Mouse (Mus musculus) myocyte (in vitro differentiated cells): ENCODE measurements around the gene Olfr729. TPM values are rescaled to one million over a fixed set of nuclear protein-coding genes. Genes with fewer than 3 reads are reported as not detected.

ENCODE experiments used
- H3K27me3 ChIP-seq: one replicate; pipeline ENCODE4 v1.6.1; 2011; ENCODE audit not compliant: control insufficient read depth, insufficient read depth, insufficient read length
- H3K36me3 ChIP-seq: one replicate; pipeline ENCODE4 v1.6.1; 2011; ENCODE audit not compliant: control insufficient read depth, insufficient read depth
- H3K4me2 ChIP-seq: one replicate; pipeline ENCODE4 v1.6.1; 2011; ENCODE audit warnings: low read depth, control low read depth
- H3K4me3 ChIP-seq: one replicate; pipeline ENCODE4 v1.5.1; 2011; ENCODE audit warnings: mild to moderate bottlenecking, control low read depth, moderate library complexity
- H3K79me2 ChIP-seq: one replicate; pipeline ENCODE4 v1.6.1; 2011; ENCODE audit not compliant: control insufficient read depth, insufficient read depth
- H3ac ChIP-seq: one replicate; pipeline ENCODE4 v1.6.1; 2011; ENCODE audit not compliant: control insufficient read depth, insufficient read length
- CEBPB ChIP-seq: IDR thresholded peaks from 2 replicates; pipeline ENCODE4 v1.6.1; 2011; ENCODE audit warnings: mild to moderate bottlenecking, moderate library complexity; ENCODE audit not compliant: poor library complexity, insufficient read depth, severe bottlenecking
- E2F4 ChIP-seq: IDR thresholded peaks from one replicate; pipeline ENCODE4 v1.6.1; 2011; ENCODE audit warnings: mild to moderate bottlenecking, control low read depth, moderate library complexity; ENCODE audit not compliant: insufficient read depth
- MAX ChIP-seq: IDR thresholded peaks from one replicate; pipeline ENCODE4 v1.6.1; 2011; ENCODE audit warnings: low read depth, mild to moderate bottlenecking, control low read depth
- MYOD1 ChIP-seq, 3 experiments: IDR thresholded peaks; one replicate each; pipeline ENCODE4 v1.6.1; 2011; ENCODE audit warnings: control low read depth in 2 of 3, low read depth in 2 of 3, mild to moderate bottlenecking in 2 of 3, moderate library complexity in 1 of 3; ENCODE audit not compliant: insufficient read length in 2 of 3, control insufficient read depth in 1 of 3
- MYOG ChIP-seq, 3 experiments: IDR thresholded peaks; one replicate each; pipeline ENCODE4 v1.6.1; 2011; ENCODE audit warnings: control low read depth in 2 of 3, low read depth in 2 of 3, mild to moderate bottlenecking in 2 of 3; ENCODE audit not compliant: insufficient read length in 2 of 3, control insufficient read depth in 1 of 3, insufficient read depth in 1 of 3
- POLR2A ChIP-seq: IDR thresholded peaks from one replicate; pipeline ENCODE4 v1.6.1; 2011; ENCODE audit warnings: low read depth, mild to moderate bottlenecking, control low read depth, moderate library complexity; ENCODE audit not compliant: insufficient read length
- POLR2AphosphoS2 ChIP-seq: IDR thresholded peaks from one replicate; pipeline ENCODE4 v1.6.1; 2011; ENCODE audit warnings: low read depth, control low read depth; ENCODE audit not compliant: insufficient read length
- REST ChIP-seq: IDR thresholded peaks from one replicate; pipeline ENCODE4 v1.6.1; 2011; ENCODE audit warnings: mild to moderate bottlenecking, control low read depth, moderate library complexity; ENCODE audit not compliant: insufficient read depth, insufficient read length
- SRF ChIP-seq: IDR thresholded peaks from one replicate; pipeline ENCODE4 v1.6.1; 2011; ENCODE audit warnings: low read depth; ENCODE audit not compliant: control insufficient read depth, insufficient read length
- TCF12 ChIP-seq: IDR thresholded peaks from one replicate; pipeline ENCODE4 v1.6.1; 2011; ENCODE audit warnings: mild to moderate bottlenecking, control low read depth; ENCODE audit not compliant: poor library complexity, insufficient read depth, severe bottlenecking
- TCF3 ChIP-seq: IDR thresholded peaks from one replicate; pipeline ENCODE4 v1.6.1; 2011; ENCODE audit warnings: low read depth, control low read depth; ENCODE audit not compliant: insufficient read length
- USF1 ChIP-seq: IDR thresholded peaks from one replicate; pipeline ENCODE4 v1.6.1; 2011; ENCODE audit warnings: low read depth, mild to moderate bottlenecking, control low read depth, moderate library complexity
- polyA plus RNA-seq: library from polyadenylated mRNA; unstranded; fragments of >200 nt; fragmentation: generic; extraction: Trizol; gene quantifications from one replicate; pipeline ENCODE4 v1.2.1, GENCODE M21; 2012; ENCODE audit warnings: missing spikeins

The Olfr729 gene
- not detected for polyA plus RNA-seq

DNA sequence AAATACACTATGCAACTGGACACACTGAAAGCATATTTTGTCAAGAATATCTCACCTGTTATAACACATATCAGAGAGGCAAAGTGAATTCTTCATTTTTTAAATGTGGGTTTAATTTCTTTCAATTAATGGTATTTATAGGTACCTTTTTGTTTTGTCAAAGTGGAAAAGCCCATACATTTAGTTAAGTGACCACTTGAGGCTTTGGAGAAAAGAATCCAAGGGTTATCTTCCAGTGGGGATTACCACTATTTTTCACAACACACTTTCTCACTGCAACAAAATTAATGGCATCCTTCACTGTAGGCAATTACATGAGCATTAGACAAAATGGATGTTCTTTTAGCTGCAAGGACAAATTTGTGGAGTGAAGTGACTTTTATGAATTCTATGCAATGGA is at the start of gene Olfr729:
Olfr729 (minus strand) TSS at position 101 of the 400 bp plus-strand sequence.
- no peaks in the 10 kb centered on the region for H3K36me3 ChIP-seq
- no peak within 1 kb of the TSS for H3K4me3 ChIP-seq
- no peaks in the 10 kb centered on the region for H3K79me2 ChIP-seq
- no peaks in the 10 kb centered on the region for H3K27me3 ChIP-seq
- TF ChIP-seq USF1 (no peak), CEBPB (no peak), POLR2AphosphoS2 (no peak), POLR2A (no peak), MYOG (IDR thresholded peaks at IDR 0.05; ENCODE audit: control insufficient read depth in 1 of 3, insufficient read depth in 1 of 3, insufficient read length in 2 of 3, low read depth in 2 of 3) (no peak), MAX (no peak), MYOD1 (IDR thresholded peaks at IDR 0.05; ENCODE audit: control insufficient read depth in 1 of 3, insufficient read length in 2 of 3, low read depth in 2 of 3) (no peak), E2F4 (no peak), TCF12 (no peak), SRF (no peak), REST (no peak), TCF3 (no peak)
- no peak within 1 kb of the TSS for H3K4me2 ChIP-seq
- no peak within 1 kb of the TSS for H3ac ChIP-seq

DNA sequence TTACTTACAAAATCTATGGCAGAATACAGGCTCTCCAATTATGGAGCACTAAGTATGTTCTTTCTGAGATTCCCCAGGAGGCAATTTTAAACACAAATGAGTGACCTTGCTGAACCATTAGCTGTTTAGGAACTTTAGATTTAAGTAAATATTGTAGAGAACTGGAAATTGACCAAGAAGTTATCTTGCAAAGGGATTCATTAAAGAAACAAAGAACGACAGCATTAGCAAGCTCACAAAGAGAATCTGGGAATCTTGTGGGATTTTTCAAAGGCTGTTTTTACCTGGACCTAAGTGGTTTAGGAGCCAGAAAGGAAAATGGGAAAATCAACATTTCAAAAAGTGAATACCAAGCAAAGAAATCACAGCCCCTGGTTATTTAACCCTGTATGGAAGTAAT is 35.4 kb upstream of the Olfr729 start, which contains the start of gene Olfr730:
Olfr730 (minus strand) TSS at position 101 of the 400 bp plus-strand sequence.
- Histone ChIP-seq H3K36me3 (no peaks in the 10 kb centered on the region), H3K27me3 (no peaks in the 10 kb centered on the region), H3ac (no peak within 1 kb of the TSS), H3K4me3 (no peak within 1 kb of the TSS), H3K79me2 (no peaks in the 10 kb centered on the region), H3K4me2 (no peak within 1 kb of the TSS)
- TF ChIP-seq MYOD1 (IDR thresholded peaks at IDR 0.05; ENCODE audit: control insufficient read depth in 1 of 3, insufficient read length in 2 of 3, low read depth in 2 of 3) (no peak), POLR2AphosphoS2 (no peak)

DNA sequence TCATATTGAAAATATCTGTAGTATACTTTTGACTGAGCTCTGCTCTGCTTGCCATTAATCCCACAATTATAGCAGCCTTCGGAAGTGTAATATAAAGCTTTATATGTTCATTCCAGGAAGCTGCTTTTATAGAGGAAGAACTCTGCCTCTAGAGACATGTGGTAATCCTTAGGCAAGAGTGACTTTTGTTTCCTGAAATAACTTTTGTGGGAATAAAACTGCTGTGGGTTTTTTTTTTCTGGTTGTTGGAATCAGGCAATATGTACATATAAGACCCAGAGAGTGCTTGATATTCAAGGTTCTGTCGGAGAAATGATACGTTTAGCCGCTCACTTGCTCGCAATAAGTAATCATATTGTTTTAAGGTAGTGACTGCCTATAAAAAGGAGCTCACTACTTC is 10.1 kb downstream of the Olfr729 start, which contains the start of gene Olfr728:
Olfr728 (minus strand) TSS at position 101 of the 400 bp plus-strand sequence.
- H3K36me3 ChIP-seq: no peaks in the 10 kb centered on the region
- no peaks in the 10 kb centered on the region for H3K27me3 ChIP-seq
- no peaks in the 10 kb centered on the region for H3K79me2 ChIP-seq
- H3ac ChIP-seq: no peak within 1 kb of the TSS
- H3K4me3 ChIP-seq: no peak within 1 kb of the TSS
- TF ChIP-seq USF1: no peak
- no peak for TF ChIP-seq TCF3
- TF ChIP-seq CEBPB: no peak
- no peak for TF ChIP-seq TCF12
- no peak for TF ChIP-seq POLR2A
- TF ChIP-seq SRF: no peak
- no peak for TF ChIP-seq MYOG (IDR thresholded peaks at IDR 0.05; ENCODE audit: control insufficient read depth in 1 of 3, insufficient read depth in 1 of 3, insufficient read length in 2 of 3, low read depth in 2 of 3)
- no peak for TF ChIP-seq REST
- no peak for TF ChIP-seq MYOD1 (IDR thresholded peaks at IDR 0.05; ENCODE audit: control insufficient read depth in 1 of 3, insufficient read length in 2 of 3, low read depth in 2 of 3)
- no peak for TF ChIP-seq POLR2AphosphoS2
- no peak for TF ChIP-seq MAX
- H3K4me2 ChIP-seq: no peak within 1 kb of the TSS

DNA sequence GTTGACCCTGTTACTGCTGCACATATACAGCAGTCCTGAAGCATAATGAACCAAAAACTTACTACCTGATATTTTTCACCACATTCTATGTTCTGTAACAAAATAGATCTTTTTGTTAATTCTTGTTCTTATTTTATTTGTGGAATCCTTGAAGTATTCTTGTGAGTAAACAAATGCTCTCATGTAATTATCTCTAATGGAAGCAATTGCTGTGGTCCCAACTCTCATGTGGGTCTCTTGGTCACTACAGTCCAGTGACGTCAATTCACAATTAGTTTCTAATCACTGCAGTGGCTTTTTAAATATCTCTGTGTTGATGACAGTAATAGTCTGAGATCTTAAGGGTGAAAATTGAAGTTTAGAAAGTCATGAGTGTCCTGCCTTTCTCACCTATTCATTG is 29.8 kb downstream of the Olfr729 start, which contains the start of gene Olfr727:
Olfr727 (plus strand) TSS at position 301 of the 400 bp plus-strand sequence.
- Histone ChIP-seq H3K27me3 (no peaks in the 10 kb centered on the region), H3K4me3 (no peak within 1 kb of the TSS), H3K79me2 (no peaks in the 10 kb centered on the region), H3K4me2 (no peak within 1 kb of the TSS), H3ac (no peak within 1 kb of the TSS), H3K36me3 (no peaks in the 10 kb centered on the region)
- no peak for TF ChIP-seq MYOD1 (IDR thresholded peaks at IDR 0.05; ENCODE audit: control insufficient read depth in 1 of 3, insufficient read length in 2 of 3, low read depth in 2 of 3)
- no peak for TF ChIP-seq POLR2A
- no peak for TF ChIP-seq MAX
- no peak for TF ChIP-seq MYOG (IDR thresholded peaks at IDR 0.05; ENCODE audit: control insufficient read depth in 1 of 3, insufficient read depth in 1 of 3, insufficient read length in 2 of 3, low read depth in 2 of 3)
- TF ChIP-seq E2F4: no peak
- no peak for TF ChIP-seq TCF3
- no peak for TF ChIP-seq TCF12
- no peak for TF ChIP-seq CEBPB
- no peak for TF ChIP-seq SRF

Other genes starting within 250 kb of the Olfr729 start
- gene Olfr723, start 221.1 kb downstream of the Olfr729 start, polyA plus RNA-seq: not detected
- gene Olfr724, start 189.6 kb downstream of the Olfr729 start, polyA plus RNA-seq: not detected
- not detected for gene Olfr725, start 112.5 kb downstream of the Olfr729 start, polyA plus RNA-seq
- not detected for gene Olfr726, start 62.0 kb downstream of the Olfr729 start, polyA plus RNA-seq
- gene Olfr727, start 29.7 kb downstream of the Olfr729 start, polyA plus RNA-seq: not detected
- gene Olfr728, start 10.2 kb downstream of the Olfr729 start, polyA plus RNA-seq: not detected
- not detected for gene Olfr730, start 35.3 kb upstream of the Olfr729 start, polyA plus RNA-seq
- not detected for gene Olfr731, start 89.0 kb upstream of the Olfr729 start, polyA plus RNA-seq
- gene Olfr732, start 131.3 kb upstream of the Olfr729 start, polyA plus RNA-seq: not detected
- gene Olfr733, start 148.6 kb upstream of the Olfr729 start, polyA plus RNA-seq: not detected
- gene Olfr734, start 173.9 kb upstream of the Olfr729 start, polyA plus RNA-seq: not detected
- gene Olfr735, start 196.0 kb upstream of the Olfr729 start, polyA plus RNA-seq: not detected
- gene Tlr11, start 205.0 kb upstream of the Olfr729 start, polyA plus RNA-seq: not detected
- gene Olfr736, start 228.3 kb upstream of the Olfr729 start, polyA plus RNA-seq: not detected